Mouse (Mus musculus): ENCODE measurements around the gene Cetn3. TPM values are rescaled to one million over a fixed set of nuclear protein-coding genes. Genes with fewer than 3 reads are reported as not detected.
A peak's percentile ranks its signal among the peaks of the same experiment; 100 is the strongest.

Cetn3 gene
- total RNA-seq, 2 experiments from 2014 or later: 195 to 203 TPM

GRCm38 (mm10) chr13:81791861-81792260 is 9.0 kb downstream of the Cetn3 start:
- DNase-seq (ENCODE audit: extremely low spot score in 1 of 2, low spot score in 2 of 2): no peak
- intact Hi-C loops (cut with DNase I): no loop called here

GRCm38 (mm10) chr13:81793850-81794249 is 11.0 kb downstream of the Cetn3 start:
- DNase-seq (ENCODE audit: extremely low spot score in 1 of 2, low spot score in 2 of 2): no peak
- intact Hi-C loops (cut with DNase I): no loop called here

DNA sequence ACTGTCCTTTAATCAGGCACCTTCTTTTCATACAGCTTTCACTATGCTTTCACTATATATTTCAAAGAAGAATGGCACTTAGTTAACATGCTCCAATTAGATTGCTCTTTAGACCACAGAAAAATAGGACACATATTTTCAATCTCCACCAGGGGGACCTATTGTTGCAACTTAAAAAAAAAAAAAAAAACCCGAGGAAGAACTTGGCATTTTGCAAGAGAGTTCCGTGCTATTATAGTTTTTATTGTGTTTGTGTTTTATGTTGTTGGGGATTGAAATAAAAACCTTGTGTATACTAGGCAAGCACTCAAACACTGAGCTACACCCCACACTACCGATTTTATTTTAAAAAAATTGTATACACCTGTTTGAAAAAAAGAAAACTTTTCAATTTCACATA is 18.2 kb downstream of the Cetn3 start:
- intact Hi-C loops (cut with DNase I): no loop called here

GRCm38 (mm10) chr13:81803713-81804112 is 20.8 kb downstream of the Cetn3 start:
- no peak for DNase-seq (ENCODE audit: extremely low spot score in 1 of 2, low spot score in 2 of 2)
- intact Hi-C loops (cut with DNase I): no loop called here

More for the DNA sequence above, 18.2 kb downstream of the Cetn3 start:
- no peak for DNase-seq (ENCODE audit: extremely low spot score in 1 of 2, low spot score in 2 of 2)

DNA sequence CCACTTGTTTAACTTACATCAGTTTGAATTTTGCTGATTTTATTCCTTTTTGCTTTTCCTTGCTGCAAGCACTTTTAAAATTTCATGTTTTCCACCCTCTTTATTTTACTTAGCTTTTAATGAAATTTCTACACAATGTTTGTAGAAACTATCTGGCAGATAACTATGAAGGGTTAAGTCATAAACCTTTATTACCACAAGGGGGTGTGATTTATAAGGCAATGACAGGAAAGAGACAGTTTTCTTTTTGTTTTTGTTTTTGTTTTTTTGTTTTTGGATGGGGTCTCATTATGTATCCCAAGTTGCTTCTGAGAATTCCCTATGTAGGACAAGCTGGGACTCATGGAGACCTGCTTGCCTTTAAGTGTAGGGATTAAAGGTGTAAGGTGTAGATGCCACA is 39.9 kb downstream of the Cetn3 start:
- intact Hi-C loops (cut with DNase I): no loop called here
- no peak for DNase-seq (ENCODE audit: extremely low spot score in 1 of 2, low spot score in 2 of 2)

DNA sequence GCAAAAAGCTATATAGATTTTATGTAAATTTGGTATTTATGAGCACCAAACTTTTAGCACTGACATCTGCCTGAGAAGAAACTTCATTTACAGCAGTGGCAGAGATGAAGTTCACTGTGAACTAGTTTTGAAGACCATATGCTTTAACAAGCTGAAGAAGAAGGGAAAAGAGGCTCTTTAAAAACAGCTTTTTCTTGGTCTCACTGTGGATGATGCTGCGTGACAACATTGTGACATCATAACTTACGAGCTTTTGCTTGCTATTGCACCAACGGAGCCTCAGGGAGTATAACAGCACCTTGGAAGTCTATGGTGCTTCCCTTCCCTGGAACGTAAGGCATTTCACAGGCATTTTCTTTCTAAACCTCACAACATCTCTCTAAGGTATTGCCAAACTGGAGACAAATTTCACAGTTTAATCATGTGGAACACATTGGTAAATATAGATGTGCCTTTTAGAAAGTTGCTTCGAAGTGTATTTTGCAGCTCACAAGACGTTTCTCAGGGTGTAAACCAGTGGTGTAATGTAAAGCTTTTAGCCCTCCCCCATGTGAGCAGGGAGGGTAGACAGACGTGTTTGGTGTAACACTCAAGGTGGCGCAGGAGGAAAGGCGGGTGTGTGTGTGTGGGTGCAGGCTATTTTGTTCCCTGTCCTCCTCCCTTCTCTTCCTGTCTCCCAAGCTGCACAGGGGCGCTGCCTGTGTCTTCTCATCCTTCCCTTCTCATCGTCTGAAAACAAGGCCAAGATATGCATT is 41.9 kb downstream of the Cetn3 start:
- DNase-seq (ENCODE audit: extremely low spot score in 1 of 2, low spot score in 2 of 2): peak in 1 of 2 experiments; percentile 17

DNA sequence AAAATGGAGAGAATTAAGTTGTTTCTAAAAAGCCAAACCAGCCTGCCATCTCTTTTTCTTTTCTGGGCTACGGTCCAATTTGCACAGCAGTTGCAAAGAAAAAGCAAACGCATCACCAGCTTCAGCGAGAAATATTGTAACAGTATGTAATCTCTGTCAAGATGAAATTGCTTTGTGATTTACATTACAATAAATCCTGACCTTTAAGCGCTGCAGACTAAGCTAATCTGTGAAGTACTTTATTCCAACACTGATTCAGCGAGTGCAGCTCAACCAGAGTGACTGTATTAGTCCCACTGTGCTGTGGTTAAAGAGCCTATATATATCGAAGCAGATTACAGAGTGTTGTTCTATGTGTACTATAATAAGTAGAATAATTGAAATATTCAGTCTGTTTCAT is 45.6 kb downstream of the Cetn3 start:
- intact Hi-C loops (cut with DNase I): no loop called here
- peak in 1 of 2 experiments; percentile 78 for DNase-seq (ENCODE audit: extremely low spot score in 1 of 2, low spot score in 2 of 2)

More for the DNA sequence above, 41.9 kb downstream of the Cetn3 start:
- intact Hi-C loops (cut with DNase I): no loop called here

- intact Hi-C loops (cut with DNase I): no loop called here
- no peak for DNase-seq (ENCODE audit: extremely low spot score in 1 of 2, low spot score in 2 of 2)
These were observed 49.0 kb downstream of the Cetn3 start for GRCm38 (mm10) chr13:81831838-81832237.

DNA sequence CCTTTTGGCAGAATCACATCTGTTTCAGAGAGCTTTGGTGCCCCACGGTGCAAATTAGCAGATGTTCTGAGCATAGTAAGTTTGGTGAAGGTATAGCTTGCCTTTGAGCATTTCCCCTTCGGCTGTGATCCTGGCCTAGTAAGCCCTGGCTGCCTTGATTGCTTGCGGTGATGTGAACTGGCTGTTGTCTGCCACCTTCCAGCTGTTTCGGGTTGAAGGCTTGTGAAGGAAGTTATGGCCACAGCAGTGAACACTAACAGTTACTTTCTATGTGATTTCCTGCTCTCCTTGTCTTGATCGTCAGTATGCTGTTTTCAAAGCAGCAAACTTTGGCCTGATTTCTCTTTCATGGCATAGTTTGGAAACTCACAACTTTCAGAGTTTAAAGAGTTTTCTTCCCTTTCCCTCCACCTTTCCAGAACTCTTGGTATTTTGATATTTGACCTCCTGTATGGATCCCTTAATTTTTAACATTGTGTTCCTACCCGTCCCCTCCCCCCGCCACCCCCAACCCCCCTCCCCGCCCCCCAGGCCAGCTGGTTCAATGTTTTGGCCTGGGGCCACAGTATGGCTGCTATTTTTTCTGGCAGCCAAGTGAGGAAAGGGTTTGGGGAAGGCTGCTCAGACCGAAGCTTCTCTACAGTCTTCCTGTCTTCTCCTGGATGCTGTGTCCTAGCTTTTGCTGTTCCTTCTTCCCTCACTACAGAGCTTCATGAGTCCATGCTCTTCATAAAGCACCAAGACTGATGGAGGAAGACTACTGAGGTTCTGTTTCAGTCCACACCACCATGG is 53.7 kb downstream of the Cetn3 start:
- no peak for DNase-seq (ENCODE audit: extremely low spot score in 1 of 2, low spot score in 2 of 2)
- intact Hi-C loops (cut with DNase I): no loop called here

DNA sequence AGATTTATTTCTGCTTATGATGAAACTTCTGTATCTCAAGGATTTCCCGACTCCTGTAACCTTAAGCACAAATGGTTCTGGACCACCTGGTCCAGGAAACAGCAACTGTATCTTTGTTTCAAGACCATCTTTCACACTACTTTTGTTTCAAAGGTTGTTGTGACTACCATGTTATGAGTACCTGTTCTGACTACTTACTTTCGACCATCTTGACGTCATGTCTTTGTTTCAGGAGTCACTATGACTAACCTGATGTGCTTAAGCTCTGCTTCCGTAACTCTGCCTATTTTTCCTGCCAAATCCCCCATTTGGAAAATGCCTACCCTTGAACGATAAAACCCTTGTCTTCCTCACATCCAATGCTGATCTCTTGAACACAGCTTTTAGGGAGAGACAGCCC is 55.1 kb downstream of the Cetn3 start:
- intact Hi-C loops (cut with DNase I): no loop called here
- no peak for DNase-seq (ENCODE audit: extremely low spot score in 1 of 2, low spot score in 2 of 2)

GRCm38 (mm10) chr13:81838948-81839347 is 56.1 kb downstream of the Cetn3 start:
- no peak for DNase-seq (ENCODE audit: extremely low spot score in 1 of 2, low spot score in 2 of 2)
- intact Hi-C loops (cut with DNase I): no loop called here

DNA sequence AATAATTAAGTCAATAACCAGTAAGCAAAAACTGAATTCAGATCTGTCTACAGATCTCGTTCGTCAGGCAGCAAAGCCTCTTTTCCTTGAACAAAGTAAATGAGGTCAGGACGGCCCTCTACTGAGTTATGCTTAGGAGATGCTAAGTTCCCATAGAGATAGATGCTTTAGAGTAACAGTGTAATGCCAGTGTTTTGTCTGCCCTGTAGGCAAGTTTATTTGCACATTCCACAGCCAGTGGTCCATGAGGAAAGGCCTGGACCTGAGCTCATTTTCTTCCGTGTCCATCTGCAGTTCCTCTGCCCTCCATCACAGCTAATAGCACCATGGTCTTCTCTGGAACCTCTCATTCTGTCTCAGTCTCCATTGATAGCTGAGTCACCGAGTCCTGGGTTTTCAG is 57.4 kb downstream of the Cetn3 start:
- intact Hi-C loops (cut with DNase I): no loop called here
- DNase-seq (ENCODE audit: extremely low spot score in 1 of 2, low spot score in 2 of 2): no peak

- no peak for DNase-seq (ENCODE audit: extremely low spot score in 1 of 2, low spot score in 2 of 2)
- intact Hi-C loops (cut with DNase I): no loop called here
These were observed 57.8 kb downstream of the Cetn3 start for GRCm38 (mm10) chr13:81840646-81841045.

DNA sequence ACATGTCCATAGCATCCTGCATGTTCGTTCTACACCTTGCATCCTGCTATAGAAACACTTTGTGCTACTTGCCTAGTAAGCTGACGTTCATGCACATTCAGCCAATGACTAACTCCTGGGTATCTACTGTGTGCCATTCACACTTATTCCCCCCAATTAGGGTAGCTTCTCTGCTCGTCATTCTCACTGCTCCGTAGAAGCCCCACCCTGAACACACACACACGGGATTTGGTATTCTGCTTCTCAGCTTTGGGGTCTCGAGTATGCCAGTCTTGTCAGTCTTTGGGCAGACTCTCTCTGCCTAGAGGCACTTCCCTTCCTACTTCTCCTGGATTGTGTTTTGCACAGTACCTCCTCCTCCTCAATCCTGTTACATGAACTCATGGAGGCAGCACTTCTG is 59.4 kb downstream of the Cetn3 start:
- DNase-seq (ENCODE audit: extremely low spot score in 1 of 2, low spot score in 2 of 2): no peak
- intact Hi-C loops (cut with DNase I): no loop called here

Other genes with a start within 250 kb of the Cetn3 start
- gene Adgrv1, start 149.9 kb upstream of the Cetn3 start, total RNA-seq (2021): 1 to 10 TPM; 3.6 to 4.2 TPM
- 10 to 100 TPM; 11.6 to 12.2 TPM for gene Lysmd3, start 125.4 kb upstream of the Cetn3 start, total RNA-seq (2021)
- 1 to 10 TPM; 4.3 to 4.4 TPM for gene Polr3g, start 72.1 kb upstream of the Cetn3 start, total RNA-seq (2021)
- 10 to 100 TPM; 33.1 to 35.4 TPM for gene Mblac2, start 71.7 kb upstream of the Cetn3 start, total RNA-seq (2021)